Mouse (Mus musculus): ENCODE results near the gene Rhbdf2.

Gene Rhbdf2

DNA sequence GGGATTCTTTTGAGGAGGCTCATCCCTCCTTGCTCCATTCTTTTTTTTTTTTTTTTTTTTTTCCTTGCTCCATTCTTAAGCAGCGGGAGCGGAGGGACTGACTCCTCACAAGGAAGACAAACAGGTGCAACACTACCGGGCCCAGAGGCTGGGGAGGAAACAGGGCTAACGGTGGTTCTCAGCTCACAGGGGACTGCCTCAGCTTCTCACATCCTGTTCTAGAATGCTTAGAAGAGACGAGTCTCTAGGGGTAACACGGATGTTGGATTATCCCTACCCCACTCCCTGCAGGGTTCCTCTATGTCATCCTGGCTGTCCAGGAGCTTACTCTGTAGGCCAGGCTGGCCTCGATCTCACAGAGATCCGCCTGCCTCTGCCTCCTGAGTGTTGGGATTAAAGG is 37.2 kb downstream of the Rhbdf2 start:
- no peak for DNase-seq (ENCODE audit: extremely low read depth, low read depth, low spot score)

DNA sequence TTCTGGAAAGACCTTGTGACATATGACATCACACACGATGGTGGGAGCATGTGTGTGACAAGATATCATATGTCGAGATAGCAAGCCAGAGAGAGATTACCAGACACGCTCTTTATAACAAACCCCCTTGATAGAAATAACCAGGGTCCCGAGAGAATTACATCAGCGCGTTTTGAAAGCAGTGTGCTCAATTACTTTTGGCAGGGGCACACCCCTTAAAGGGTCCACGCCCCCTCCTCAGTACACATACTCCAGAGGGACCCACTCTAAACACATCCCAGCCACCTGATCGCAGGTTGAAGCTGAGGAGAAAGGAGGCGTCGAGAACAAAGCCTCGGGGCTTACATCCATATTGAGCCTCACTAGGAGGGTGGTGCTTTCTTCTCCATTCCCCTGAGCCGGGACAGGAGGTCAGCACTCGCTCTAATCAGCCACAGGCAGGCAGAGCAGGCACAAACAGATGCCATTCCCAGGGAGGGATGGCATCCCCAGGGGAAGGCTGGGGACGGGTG is 37.7 kb downstream of the Rhbdf2 start:
- DNase-seq (ENCODE audit: extremely low read depth, low read depth, low spot score): no peak

DNA sequence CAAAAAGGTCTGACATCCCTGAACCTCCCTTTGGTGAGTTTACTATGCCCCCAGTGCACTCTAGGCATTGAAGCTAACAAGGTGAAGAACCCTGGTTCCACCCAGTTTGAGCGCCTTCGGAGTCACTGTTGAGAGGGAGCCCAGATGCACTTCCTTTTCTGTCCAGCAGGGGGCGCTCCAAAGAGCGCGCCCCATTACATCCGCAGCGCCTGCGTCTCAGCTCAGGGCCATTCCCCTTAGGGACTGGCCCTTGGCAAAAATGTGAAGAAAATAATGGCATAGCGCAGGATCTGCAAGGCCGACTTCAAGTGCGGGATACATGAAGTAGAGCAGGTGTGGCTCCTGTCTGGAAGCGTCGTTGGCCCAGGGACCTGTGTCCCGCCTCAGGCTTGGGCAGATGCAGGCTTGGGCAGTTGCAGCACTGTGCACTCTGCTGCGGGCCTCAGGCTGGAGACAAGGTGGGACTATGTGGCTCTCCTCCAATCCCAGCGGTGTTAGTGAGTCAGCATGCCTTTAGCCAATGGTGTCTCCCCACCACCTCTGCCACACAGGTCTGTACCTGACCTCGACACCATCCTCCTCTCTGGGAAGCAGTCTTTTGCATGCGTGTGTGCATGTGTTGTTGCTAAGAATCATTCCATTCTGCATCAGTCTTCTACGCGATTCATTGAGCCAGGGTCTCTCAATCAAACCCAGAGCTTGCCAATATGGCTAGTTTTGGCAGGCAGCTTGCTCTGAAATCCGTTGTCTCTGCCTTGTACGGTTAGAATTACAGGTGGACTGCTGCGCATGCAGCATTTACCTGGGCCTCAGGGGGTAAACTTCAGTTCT is 39.8 kb downstream of the Rhbdf2 start:
- DNase-seq (ENCODE audit: extremely low read depth, low read depth, low spot score): no peak

DNA sequence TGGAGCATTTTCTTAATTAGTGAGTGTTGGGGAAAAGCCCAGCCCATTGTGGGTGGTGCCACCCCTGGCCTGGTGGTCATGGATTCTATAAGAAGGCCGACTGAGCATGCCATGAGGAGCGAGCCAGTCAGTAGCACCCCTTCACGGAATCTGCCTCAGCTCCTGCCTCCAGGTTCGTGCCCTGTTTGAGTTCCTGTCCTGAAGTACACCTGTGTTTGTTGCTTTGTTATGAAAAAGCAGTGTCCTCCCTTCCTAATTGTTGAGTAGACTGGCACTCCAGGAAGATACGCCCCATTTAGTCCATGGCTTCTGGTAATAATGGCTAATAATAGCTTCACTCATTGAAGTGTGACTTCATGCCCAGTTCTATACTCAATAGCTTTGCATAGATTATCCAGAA is 40.5 kb downstream of the Rhbdf2 start, which contains the start of gene Aanat:
Gene Aanat, plus strand, starts transcription at position 123 of the 400 bp plus-strand sequence.
- DNase-seq (ENCODE audit: extremely low read depth, low read depth, low spot score): no peak

DNA sequence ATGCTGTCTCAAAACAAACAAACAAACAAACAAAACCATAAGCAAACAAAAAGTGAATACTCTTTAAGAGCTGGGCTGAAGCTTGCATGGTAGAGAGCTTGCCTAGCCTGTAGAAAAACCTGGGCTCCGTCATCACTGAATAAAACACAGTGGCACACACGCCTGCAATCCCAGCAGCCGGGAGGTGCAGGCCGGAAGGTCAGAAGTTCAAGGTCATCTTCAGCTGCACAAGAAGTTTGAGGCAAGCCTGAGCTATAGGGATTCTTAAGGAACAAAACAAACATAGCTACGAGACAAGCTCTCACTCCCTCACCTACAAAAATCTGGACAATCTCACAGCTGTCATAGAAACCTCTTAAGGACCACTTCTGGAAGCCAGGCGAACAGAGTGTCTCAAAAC is 41.1 kb downstream of the Rhbdf2 start:
- no peak for DNase-seq (ENCODE audit: extremely low read depth, low read depth, low spot score)

DNA sequence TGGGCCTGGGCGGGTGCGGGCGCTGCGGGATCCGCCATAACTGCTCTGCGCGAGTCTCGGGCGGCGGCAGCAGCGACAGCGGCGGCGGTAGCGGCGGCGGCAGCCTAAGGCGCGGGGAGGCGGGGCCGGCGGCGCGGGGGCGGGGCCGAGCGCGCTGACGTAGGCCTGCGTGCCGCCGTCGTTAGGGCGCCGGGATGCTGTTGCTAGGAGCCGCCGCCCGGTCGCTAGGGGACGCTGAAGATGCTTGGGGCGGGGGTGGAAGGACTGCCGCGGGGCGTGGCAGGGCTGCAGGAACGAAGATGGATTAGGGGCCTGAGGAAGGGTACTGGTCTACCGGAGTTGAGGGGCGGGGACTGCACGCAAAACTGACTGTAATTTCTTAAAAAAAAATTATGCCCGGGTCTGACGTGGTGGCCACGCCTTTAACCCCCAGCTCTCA is 45.4 kb downstream of the Rhbdf2 start, which contains the start of gene Ube2o:
Gene Ube2o, minus strand, starts transcription at position 72 of the 439 bp plus-strand sequence.
- no peak for DNase-seq (ENCODE audit: extremely low read depth, low read depth, low spot score)

DNA sequence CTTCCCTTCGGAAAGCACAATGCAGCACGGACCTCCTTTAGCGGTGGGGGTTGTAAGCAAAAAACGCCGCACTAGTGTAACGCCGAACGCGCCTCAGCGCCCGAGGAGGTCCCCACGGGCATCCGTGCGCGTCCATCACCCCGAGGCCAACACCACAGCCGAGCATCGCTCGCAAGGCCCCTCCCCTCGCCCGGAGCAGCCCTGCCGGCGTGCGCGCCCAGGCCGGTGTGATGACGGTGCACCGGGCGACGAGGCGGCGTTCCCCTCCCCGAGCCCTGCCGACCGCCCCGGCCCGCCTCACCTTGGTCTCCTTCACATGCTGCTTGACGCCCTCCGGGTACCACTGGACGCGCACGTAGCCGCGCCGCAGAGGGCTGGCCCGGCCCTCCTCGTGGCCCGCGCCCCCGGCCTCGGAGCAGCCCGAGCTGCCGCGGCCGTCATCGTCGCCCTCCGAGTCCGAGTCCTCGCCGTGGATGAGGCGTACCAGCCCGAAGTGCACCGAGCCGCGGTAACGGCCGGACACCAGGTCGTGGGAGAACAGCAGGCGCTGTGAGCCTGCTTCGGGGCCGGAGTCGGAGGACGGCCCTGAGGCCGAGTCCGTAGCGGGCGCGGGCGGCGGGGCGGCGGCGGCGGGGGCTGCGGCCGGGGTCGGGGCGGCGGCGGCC is 46.0 kb downstream of the Rhbdf2 start:
- DNase-seq (ENCODE audit: extremely low read depth, low read depth, low spot score): no peak

DNA sequence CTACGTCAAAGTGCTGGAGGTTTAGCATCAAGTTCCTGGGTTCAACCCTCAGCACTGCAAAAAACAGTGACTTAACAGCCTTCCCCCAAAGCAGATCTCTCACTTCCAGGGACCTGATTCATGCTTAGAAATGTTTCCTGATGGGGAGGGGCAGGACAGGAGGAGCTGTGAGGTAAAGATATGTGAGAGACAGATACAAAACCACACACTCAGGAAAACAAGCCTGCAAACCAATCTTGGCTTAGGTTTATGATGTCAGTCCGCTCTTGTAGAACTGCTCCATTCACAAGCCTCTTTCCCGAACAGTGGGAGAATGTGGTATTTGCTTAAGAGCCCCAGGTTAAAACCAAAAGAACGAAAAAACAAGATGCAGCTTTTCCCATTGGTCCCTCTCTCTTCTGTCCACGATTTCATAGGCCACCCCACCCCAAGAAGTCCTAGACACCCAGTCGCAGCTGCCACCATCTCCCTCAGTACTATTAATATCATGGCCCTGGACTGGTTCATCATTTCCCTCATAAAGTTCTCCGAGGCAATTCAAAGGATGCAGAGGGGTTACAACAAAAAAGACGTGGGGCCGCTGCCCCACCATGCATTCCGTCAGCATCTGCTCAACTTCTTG is 46.7 kb downstream of the Rhbdf2 start:
- no peak for DNase-seq (ENCODE audit: extremely low read depth, low read depth, low spot score)

DNA sequence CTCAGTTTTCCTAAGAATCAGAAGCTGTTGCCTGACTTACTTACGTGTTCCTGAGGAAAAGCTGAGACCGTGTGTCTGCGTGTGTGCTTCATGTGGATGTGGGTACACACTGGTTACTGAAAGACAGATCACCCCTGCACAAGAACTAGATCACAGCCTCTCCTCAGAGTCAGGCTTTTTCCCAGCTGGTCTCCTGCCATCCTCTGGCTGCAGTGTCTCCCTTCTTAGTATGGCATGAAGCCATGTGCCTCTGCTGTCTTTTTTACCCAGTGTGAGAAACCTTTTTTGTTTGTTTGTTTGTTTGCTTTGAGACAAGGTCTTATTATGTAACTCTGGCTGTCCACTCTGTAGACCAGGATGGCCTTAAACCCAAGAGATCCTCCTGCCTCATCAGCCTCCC is 47.5 kb downstream of the Rhbdf2 start:
- no peak for DNase-seq (ENCODE audit: extremely low read depth, low read depth, low spot score)

DNA sequence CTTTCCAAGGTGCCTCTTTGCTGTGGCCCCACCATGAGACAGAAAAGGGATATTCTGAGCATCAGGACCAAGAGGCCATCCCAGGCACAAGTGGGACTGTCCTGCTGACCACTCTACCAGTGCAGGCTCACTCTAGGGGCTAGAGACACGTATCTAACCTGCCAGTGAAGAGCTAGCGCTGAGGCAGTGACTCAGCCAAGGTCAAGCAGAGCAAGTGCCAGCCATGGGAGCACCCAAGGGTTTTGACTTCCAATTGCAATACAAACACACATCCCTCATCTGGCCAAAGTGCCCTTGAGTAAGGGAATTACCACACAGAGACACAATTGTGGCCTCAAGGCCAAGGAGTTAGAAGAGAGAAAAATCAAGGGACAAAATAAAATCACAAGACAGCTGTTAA is 51.4 kb downstream of the Rhbdf2 start:
- no peak for DNase-seq (ENCODE audit: extremely low read depth, low read depth, low spot score)

DNA sequence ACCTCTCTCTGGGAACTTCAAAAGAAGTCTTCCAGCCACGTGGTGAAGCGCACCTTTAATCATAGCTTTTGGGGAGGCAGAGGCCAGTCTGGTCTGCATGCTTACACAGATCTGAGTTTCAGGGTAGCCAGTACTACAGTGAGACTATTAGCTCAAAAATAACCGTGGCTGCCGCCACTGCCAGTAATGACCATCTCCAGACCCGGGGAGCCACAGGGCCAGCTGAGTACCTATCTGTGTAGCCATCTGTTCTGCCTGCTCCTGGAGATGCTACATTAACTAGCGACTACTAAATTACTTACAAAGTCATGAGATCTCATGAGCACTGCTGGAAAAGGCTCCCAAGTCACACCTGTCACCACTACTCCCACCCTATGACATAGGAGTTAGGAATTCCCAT is 51.8 kb downstream of the Rhbdf2 start:
- DNase-seq (ENCODE audit: extremely low read depth, low read depth, low spot score): no peak

DNA sequence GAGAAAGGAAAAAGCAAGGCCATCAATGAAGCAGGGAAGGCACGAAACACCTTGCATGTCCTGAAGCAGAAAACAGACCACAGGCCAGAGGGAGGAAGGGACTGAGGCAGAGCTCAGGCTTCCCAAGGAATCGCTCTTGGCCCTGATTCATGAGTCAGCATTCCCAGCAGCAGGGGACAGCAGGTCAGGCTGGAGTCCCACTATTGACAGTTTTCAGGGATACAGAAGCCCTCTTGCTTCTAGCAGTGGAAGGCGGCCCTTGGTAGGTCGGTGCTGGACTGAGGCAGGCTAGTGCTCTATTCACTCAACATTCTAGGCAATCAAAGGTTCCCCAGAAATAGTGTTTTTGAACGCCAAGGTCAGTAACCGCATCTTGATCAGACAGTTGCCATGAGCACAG is 52.3 kb downstream of the Rhbdf2 start:
- no peak for DNase-seq (ENCODE audit: extremely low read depth, low read depth, low spot score)

DNA sequence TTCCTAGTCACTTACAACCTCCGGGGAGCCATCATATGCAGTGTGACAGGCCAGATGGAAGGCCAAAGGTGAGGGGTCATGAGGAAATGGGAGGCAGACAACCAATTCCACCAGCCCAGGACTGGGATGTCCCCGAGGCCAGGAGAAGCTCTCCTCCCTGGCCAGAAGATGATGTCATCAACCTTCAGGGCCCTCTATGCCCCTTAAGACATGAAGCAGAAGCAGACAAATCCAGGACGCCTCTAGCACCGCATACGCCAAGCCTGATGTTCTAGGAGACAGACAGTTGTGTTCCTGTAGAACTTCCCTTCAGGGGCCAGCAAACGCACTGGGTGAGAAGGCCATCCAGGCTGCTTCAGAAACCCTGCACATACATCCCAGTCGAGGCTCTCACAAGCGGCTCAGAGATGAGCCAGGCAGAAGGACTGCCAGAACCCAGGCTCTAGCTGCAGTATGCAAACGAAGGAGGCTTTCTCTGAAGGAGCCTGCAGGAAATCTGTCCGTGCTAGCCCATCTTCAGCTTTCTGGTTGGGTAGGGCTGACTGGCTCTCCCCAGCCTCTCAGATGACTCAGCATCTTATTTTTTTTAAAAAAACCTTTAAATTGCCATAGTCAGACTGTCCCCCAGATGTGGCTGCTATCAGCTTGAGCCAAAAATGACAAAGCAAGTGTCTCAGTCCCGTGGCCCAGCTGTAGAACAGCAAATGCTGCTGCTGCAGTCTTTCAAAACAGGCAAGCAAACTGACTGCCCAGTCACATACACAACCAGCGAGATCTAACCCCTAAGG is 53.9 kb downstream of the Rhbdf2 start:
- DNase-seq (ENCODE audit: extremely low read depth, low read depth, low spot score): no peak

DNA sequence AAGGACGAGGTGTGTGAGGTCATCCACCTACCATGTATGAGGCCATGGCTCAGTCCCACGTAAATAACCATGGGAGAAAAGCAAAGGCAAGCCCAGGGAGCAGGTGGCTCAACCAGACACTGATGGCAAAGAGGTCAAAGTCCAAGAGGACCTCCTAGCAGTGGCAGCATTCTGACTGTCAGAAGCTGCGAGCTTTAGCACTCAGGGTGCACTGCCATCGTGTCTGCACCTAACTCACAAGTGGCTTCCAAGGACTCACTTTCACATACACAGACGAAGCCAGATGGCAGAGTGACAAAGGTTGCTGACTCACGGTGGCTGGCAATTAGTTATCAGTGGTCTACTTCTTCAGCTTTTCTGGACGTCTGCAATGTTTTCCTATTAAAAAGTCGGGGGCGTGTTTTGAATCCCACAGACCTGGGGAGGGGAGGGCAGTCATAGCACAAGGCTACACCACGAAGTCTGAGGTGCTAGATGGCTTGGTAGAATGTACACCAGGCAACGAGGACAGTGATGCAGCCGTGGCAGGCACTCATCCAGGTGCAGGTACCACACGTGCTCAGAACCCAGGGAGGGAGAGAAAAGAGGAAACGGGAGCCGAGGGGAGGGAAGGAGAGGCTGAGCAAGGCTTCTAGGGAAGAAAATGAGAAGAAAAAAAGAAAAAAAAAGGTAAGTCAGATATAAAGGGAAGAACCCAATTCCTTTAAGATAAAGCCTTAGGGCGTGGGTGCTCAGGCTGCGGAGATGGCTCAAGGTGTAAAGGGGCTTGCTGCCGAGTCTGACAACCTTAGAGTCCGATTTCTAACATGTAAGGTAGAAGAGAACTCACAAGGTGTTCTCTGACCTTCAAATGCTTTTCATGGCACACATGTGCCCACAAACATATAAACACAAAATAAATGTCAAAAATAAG is 54.8 kb downstream of the Rhbdf2 start:
- no peak for DNase-seq (ENCODE audit: extremely low read depth, low read depth, low spot score)

DNA sequence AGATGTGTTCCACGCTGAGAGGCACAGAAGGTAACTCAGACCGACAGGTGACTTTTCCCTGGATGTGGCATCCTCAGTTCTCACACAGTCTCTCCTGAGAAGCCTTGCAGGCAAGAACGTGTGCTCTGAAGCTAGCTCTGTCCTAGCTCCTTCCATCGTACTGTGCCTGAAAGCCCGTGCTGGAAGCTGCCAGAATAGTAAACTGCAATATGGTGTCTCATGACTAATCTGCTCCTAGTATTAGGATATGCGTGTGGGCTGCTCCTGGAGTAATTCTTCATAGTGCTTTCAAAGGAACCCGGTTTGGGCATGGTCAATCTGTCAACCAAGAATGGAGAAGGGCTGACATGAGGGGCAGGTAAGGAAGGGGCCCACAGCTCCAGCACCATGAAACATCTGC is 56.0 kb downstream of the Rhbdf2 start:
- DNase-seq (ENCODE audit: extremely low read depth, low read depth, low spot score): no peak

DNA sequence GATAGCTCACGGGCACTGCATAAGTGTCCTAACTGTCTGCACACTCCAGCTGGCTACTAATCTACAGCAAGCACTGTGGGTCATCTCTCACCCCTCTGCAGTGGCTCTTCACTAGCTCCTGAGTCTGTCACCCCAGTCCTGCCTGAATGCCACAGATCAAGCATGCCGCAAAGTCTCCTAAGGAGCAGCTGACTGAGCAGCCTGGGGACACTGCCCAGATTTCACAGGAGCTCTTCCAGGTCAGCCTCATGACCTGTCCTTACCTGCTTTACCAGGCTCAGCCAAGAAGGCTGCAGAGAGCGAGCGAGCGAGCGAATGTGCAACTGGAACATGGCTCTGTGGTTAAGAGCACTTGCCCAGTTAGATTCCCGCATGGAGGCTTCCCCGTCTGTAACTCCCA is 59.3 kb downstream of the Rhbdf2 start:
- no peak for DNase-seq (ENCODE audit: extremely low read depth, low read depth, low spot score)

DNA sequence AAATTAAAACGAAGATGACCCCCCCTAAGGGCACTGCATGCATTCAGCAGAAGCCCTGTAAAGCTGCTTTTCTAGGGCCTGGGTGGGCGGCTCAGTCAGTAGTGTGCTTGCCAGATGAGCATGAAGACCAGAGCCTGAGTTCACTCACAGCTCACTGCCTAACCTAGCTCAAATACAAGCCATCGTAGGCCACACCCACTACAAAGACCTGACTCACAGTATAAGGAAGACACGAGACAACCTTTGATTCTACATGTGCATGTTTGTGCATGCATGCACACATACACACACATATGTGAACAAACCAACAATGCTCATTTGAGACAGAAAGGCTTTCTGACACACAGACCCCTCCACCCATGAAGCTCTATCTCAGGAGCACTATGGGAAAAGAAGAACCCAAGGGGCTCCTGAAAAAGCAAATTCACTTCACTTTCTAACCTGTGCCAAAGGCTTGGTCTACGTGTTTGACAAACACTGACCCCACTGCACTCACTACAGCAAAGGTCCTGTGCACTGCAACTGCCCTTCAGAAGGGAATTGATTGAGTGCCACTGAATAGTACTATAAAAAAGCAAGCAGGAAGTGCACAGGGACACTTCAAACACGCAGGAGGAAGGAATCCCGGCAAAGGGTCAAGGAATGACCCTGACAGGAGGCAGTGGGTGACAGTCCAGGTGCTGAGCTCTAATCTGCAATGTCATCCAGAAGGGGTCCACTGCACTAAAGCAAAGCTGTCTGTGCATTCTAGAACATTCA is 61.4 kb downstream of the Rhbdf2 start:
- no peak for DNase-seq (ENCODE audit: extremely low read depth, low read depth, low spot score)

DNA sequence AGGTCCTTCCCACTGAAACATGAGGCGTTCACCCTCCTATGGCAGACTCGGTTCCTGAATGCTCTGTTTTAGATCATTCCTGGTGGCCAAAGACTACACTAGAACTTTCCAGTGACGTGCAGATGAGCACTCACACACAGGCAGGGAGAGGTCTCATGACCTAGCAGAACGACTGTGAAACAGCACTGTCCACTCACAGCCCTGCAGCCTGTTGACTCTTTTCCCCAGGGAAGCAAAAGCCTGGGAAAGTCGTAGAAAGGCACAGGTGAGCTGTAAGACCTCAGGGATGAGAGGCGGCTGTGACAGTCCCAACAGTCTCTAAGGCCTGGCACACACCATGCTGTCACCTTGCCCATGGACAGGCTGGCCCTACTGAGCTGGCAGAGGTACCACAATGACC is 70.5 kb downstream of the Rhbdf2 start:
- no peak for DNase-seq (ENCODE audit: extremely low read depth, low read depth, low spot score)

DNA sequence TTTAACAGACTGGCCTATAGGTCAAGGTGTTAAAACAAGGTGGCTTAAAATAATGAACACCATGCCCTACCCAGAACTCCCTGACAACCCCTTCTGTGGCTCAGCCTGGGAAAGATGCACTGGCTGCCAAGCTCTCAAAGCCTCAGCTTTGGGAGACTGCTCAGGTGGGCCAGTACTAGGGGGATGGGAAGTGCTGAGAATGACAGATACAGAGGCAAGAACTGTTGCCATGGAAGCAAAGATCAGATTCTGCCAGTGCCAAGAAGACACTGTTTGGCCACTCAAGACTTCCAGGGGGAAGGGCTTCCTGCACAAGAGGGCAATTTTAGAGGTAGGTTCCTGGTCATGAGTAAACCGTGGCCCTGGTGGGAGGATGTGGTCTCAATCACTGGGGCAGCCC is 71.2 kb downstream of the Rhbdf2 start:
- DNase-seq (ENCODE audit: extremely low read depth, low read depth, low spot score): no peak

Measured in fat pad, adult 2 months (tissue).